Mouse (Mus musculus) midbrain, embryonic 15.5 days (tissue): ENCODE data around the gene Aldh9a1. TPM values are rescaled to one million over a fixed set of nuclear protein-coding genes. Genes with fewer than 3 reads are reported as not detected.
A peak's percentile ranks its signal among the peaks of the same experiment; 100 is the strongest.

Experiments used
- ATAC-seq: fragments of 200-750 bp; cut with Nextera tagmentation; replicated peaks from 2 replicates; pipeline ENCODE4 v1.8.0; 2017; ENCODE audit warnings: moderate TSS enrichment
- H3K27ac ChIP-seq: fragments of 300-500 bp; sonication (generic); 2 replicates; pipeline ENCODE4 v1.5.1; 2015; ENCODE audit warnings: mild to moderate bottlenecking, inconsistent platforms
- H3K27me3 ChIP-seq: fragments of 300-500 bp; sonication (generic); replicated peaks from 2 replicates; pipeline ENCODE4 v1.6.1; 2015; ENCODE audit warnings: inconsistent platforms
- H3K36me3 ChIP-seq: fragments of 300-500 bp; sonication (generic); replicated peaks from 2 replicates; pipeline ENCODE4 v1.6.1; 2015; ENCODE audit warnings: inconsistent platforms
- H3K4me1 ChIP-seq: fragments of 300-500 bp; sonication (generic); 2 replicates; pipeline ENCODE4 v1.6.1; 2015; ENCODE audit warnings: inconsistent platforms
- H3K4me2 ChIP-seq: fragments of 300-500 bp; sonication (generic); 2 replicates; pipeline ENCODE4 v1.6.1; 2015; ENCODE audit warnings: inconsistent platforms, mild to moderate bottlenecking, moderate library complexity
- H3K4me3 ChIP-seq: fragments of 300-500 bp; sonication (generic); 2 replicates; pipeline ENCODE4 v1.5.1; 2015; ENCODE audit warnings: mild to moderate bottlenecking, inconsistent platforms
- H3K9ac ChIP-seq: fragments of 300-500 bp; sonication (generic); 2 replicates; pipeline ENCODE4 v1.6.1; 2015; ENCODE audit warnings: mild to moderate bottlenecking, inconsistent platforms
- H3K9me3 ChIP-seq: fragments of 300-500 bp; sonication (generic); 2 replicates; pipeline ENCODE4 v1.6.1; 2016; ENCODE audit warnings: inconsistent platforms
- WGBS: fragments of 180-500 bp; shearing (Covaris S2); methylation state at CpG from one replicate; pipeline ENCODE4 v1.1.7; 2015; ENCODE audit warnings: mixed read lengths; 5-methylcytosine and 5-hydroxymethylcytosine counted together
- polyA plus RNA-seq: library from polyadenylated mRNA; unstranded; fragments of >200 nt; fragmentation: Nextera tagmentation; extraction: Ambion mirVana; gene quantifications from 2 replicates; pipeline ENCODE4 v1.2.1, GENCODE M21; 2015

Gene Aldh9a1
- 33.4 and 37.1 TPM in 2 replicates for polyA plus RNA-seq

GRCm38 (mm10) chr1:167349815-167350596 lies at the start of gene Aldh9a1:
TSS of gene Aldh9a1 (plus strand) at chr1:167349991.
- Histone ChIP-seq H3K4me3 (peak within 1 kb of the TSS; percentile 81), H3K4me1 (peaks cover 12% of the 10 kb centered on the region; the same call in 1 of the 2 replicates), H3K9ac (peak within 1 kb of the TSS; percentile 77), H3K27me3 (no peaks in the 10 kb centered on the region), H3K9me3 (no peaks in the 10 kb centered on the region), H3K4me2 (peak within 1 kb of the TSS; percentile 84), H3K36me3 (0 out of 2 replicates have a peak, but pooled peaks cover under 1% of the 10 kb centered on the region), H3K27ac (peak within 1 kb of the TSS; percentile 82)
- peak; percentile 98 for ATAC-seq
- under 1% methylated on average over 54 of the region's 55 CpGs for WGBS

GRCm38 (mm10) chr1:167300122-167300521 lies 49.7 kb upstream of the Aldh9a1 start:
- no peak overlapping the region for H3K4me3 ChIP-seq
- H3K4me2 ChIP-seq, result no peak overlapping the region
- no peaks in the 10 kb centered on the region for H3K36me3 ChIP-seq
- no peaks in the 10 kb centered on the region for H3K4me1 ChIP-seq
- no peaks in the 10 kb centered on the region for H3K9me3 ChIP-seq
- H3K27me3 ChIP-seq, result no peaks in the 10 kb centered on the region
- WGBS, result 85% methylated on average over 2 of the region's 2 CpGs
- H3K9ac ChIP-seq, result no peak overlapping the region
- ATAC-seq, result no peak
- no peak overlapping the region for H3K27ac ChIP-seq

- no peak for ATAC-seq
- H3K4me1 ChIP-seq, result peaks cover 9% of the 10 kb centered on the region
- H3K9ac ChIP-seq, result no peak overlapping the region
- H3K4me2 ChIP-seq, result no peak overlapping the region
- 68% methylated on average over 7 of the region's 7 CpGs for WGBS
- H3K9me3 ChIP-seq, result no peaks in the 10 kb centered on the region
- H3K27ac ChIP-seq, result no peak overlapping the region
- no peak overlapping the region for H3K4me3 ChIP-seq
- no peaks in the 10 kb centered on the region for H3K36me3 ChIP-seq
- H3K27me3 ChIP-seq, result no peaks in the 10 kb centered on the region
Measured at GRCm38 (mm10) chr1:167305501-167306137, 44.2 kb upstream of the Aldh9a1 start.

GRCm38 (mm10) chr1:167306451-167307240 lies 43.1 kb upstream of the Aldh9a1 start:
- no peak overlapping the region for H3K4me2 ChIP-seq
- no peaks in the 10 kb centered on the region for H3K9me3 ChIP-seq
- no peak overlapping the region for H3K27ac ChIP-seq
- no peaks in the 10 kb centered on the region for H3K36me3 ChIP-seq
- H3K27me3 ChIP-seq, result no peaks in the 10 kb centered on the region
- ATAC-seq, result no peak
- WGBS, result 80% methylated on average over 5 of the region's 5 CpGs
- no peak overlapping the region for H3K9ac ChIP-seq
- H3K4me3 ChIP-seq, result no peak overlapping the region
- H3K4me1 ChIP-seq, result peaks cover 9% of the 10 kb centered on the region

GRCm38 (mm10) chr1:167307674-167308073 lies 42.1 kb upstream of the Aldh9a1 start:
- ATAC-seq, result no peak; the same call in 1 of the 2 replicates
- no peak overlapping the region for H3K9ac ChIP-seq
- no peaks in the 10 kb centered on the region; the same call in 1 of the 2 replicates for H3K36me3 ChIP-seq
- H3K4me3 ChIP-seq, result peak overlapping the region; percentile 76
- no peaks in the 10 kb centered on the region for H3K9me3 ChIP-seq
- peaks cover 9% of the 10 kb centered on the region for H3K4me1 ChIP-seq
- WGBS, result 68% methylated on average over 11 of the region's 11 CpGs
- H3K27me3 ChIP-seq, result no peaks in the 10 kb centered on the region
- peak overlapping the region; percentile 34; the same call in 1 of the 2 replicates for H3K27ac ChIP-seq
- H3K4me2 ChIP-seq, result peak overlapping the region; percentile 75

GRCm38 (mm10) chr1:167308261-167309054 lies 41.3 kb upstream of the Aldh9a1 start, which contains the start of gene Tmco1:
TSS of gene Tmco1 (plus strand) at chr1:167308378.
- under 1% methylated on average over 82 of the region's 82 CpGs for WGBS
- Histone ChIP-seq H3K4me3 (peak within 1 kb of the TSS; percentile 76), H3K36me3 (no peaks in the 10 kb centered on the region; the same call in 1 of the 2 replicates), H3K27me3 (no peaks in the 10 kb centered on the region), H3K4me2 (peak within 1 kb of the TSS; percentile 75), H3K27ac (peak within 1 kb of the TSS; percentile 97), H3K9ac (peak within 1 kb of the TSS; percentile 92), H3K4me1 (peaks cover 9% of the 10 kb centered on the region), H3K9me3 (no peaks in the 10 kb centered on the region)
- peak; percentile 99 for ATAC-seq

- Histone ChIP-seq H3K9me3 (no peaks in the 10 kb centered on the region), H3K9ac (no peak overlapping the region), H3K36me3 (peaks cover 10% of the 10 kb centered on the region; the same call in 1 of the 2 replicates), H3K27ac (no peak overlapping the region), H3K4me2 (no peak overlapping the region), H3K4me1 (peaks cover 9% of the 10 kb centered on the region), H3K4me3 (no peak overlapping the region), H3K27me3 (no peaks in the 10 kb centered on the region)
- ATAC-seq, result no peak
Measured at GRCm38 (mm10) chr1:167312367-167312766, 37.4 kb upstream of the Aldh9a1 start.

- peaks cover 15% of the 10 kb centered on the region; the same call in 1 of the 2 replicates for H3K36me3 ChIP-seq
- 83% methylated on average over 4 of the region's 4 CpGs for WGBS
- peaks cover 5% of the 10 kb centered on the region for H3K4me1 ChIP-seq
- H3K9ac ChIP-seq, result no peak overlapping the region
- no peak overlapping the region for H3K4me3 ChIP-seq
- H3K4me2 ChIP-seq, result no peak overlapping the region
- H3K27me3 ChIP-seq, result no peaks in the 10 kb centered on the region
- H3K9me3 ChIP-seq, result no peaks in the 10 kb centered on the region
- no peak overlapping the region for H3K27ac ChIP-seq
- no peak for ATAC-seq
Measured at GRCm38 (mm10) chr1:167313220-167313619, 36.6 kb upstream of the Aldh9a1 start.

- 97% methylated on average over 6 of the region's 6 CpGs for WGBS
- no peak overlapping the region for H3K27ac ChIP-seq
- H3K36me3 ChIP-seq, result peaks cover 59% of the 10 kb centered on the region
- ATAC-seq, result no peak
- no peak overlapping the region for H3K4me2 ChIP-seq
- H3K27me3 ChIP-seq, result no peaks in the 10 kb centered on the region
- no peak overlapping the region for H3K9ac ChIP-seq
- no peak overlapping the region for H3K4me3 ChIP-seq
- no peaks in the 10 kb centered on the region for H3K4me1 ChIP-seq
- H3K9me3 ChIP-seq, result no peaks in the 10 kb centered on the region
Measured at GRCm38 (mm10) chr1:167321691-167322090, 28.1 kb upstream of the Aldh9a1 start.

GRCm38 (mm10) chr1:167328776-167329175 lies 21.0 kb upstream of the Aldh9a1 start:
- ATAC-seq, result no peak
- Histone ChIP-seq H3K36me3 (peaks cover 34% of the 10 kb centered on the region), H3K9ac (no peak overlapping the region), H3K27me3 (no peaks in the 10 kb centered on the region), H3K4me3 (no peak overlapping the region), H3K9me3 (no peaks in the 10 kb centered on the region), H3K27ac (no peak overlapping the region), H3K4me1 (no peaks in the 10 kb centered on the region), H3K4me2 (no peak overlapping the region)
- 87% methylated on average over 6 of the region's 6 CpGs for WGBS

GRCm38 (mm10) chr1:167331106-167331505 lies 18.7 kb upstream of the Aldh9a1 start:
- no peak overlapping the region for H3K4me3 ChIP-seq
- H3K4me2 ChIP-seq, result no peak overlapping the region
- H3K36me3 ChIP-seq, result peaks cover 29% of the 10 kb centered on the region
- no peaks in the 10 kb centered on the region for H3K9me3 ChIP-seq
- H3K27ac ChIP-seq, result no peak overlapping the region
- 93% methylated on average over 8 of the region's 8 CpGs for WGBS
- H3K4me1 ChIP-seq, result no peaks in the 10 kb centered on the region
- no peak overlapping the region for H3K9ac ChIP-seq
- no peak for ATAC-seq
- no peaks in the 10 kb centered on the region for H3K27me3 ChIP-seq
